9 mouse cellular contexts compared by ENCODE assay signal in genomic region chr15:103155366-103156321, GRCm38 (mm10). TPM values are rescaled to one million over a fixed set of nuclear protein-coding genes. Genes with fewer than 3 reads are reported as not detected.
DNase-seq lines count a peak whose midpoint lies in the region; ATAC-seq and TF ChIP-seq lines count a peak whose summit lies in the region.
"Had no signal": no experiment of that assay in that cellular context is flagged by ENCODE, and none has a peak within 500 bp of the region (broad histone marks: within the 10 kb centered on the region; RNA-seq: fewer than 3 reads in every experiment).

No protein-coding gene starts in this region.

- WGBS in kidney, embryonic 16.5 days: 28% methylated on average over 32 of the region's 32 CpGs
- WGBS in forebrain, embryonic 10.5 days: 16% methylated on average over 32 of the region's 32 CpGs
- 22% methylated on average over 32 of the region's 32 CpGs for WGBS in hindbrain, embryonic 14.5 days
- 27% methylated on average over 32 of the region's 32 CpGs for WGBS in midbrain, postnatal 0 days

- H3K4me1 ChIP-seq in kidney, embryonic 16.5 days (ENCODE audit: insufficient read depth, low read length): peaks cover 9% of the 10 kb centered on the region
- peaks cover 16% of the 10 kb centered on the region for H3K4me1 ChIP-seq in forebrain, embryonic 10.5 days
- H3K4me1 ChIP-seq in hindbrain, embryonic 14.5 days (replicated peaks; ENCODE audit: control insufficient read depth, insufficient read depth, low read length): peaks cover 19% of the 10 kb centered on the region
- H3K4me1 ChIP-seq in midbrain, postnatal 0 days (ENCODE audit: insufficient read depth, low read length): peaks cover 3% of the 10 kb centered on the region; the same call in 1 of the 2 replicates

- H3K4me3 ChIP-seq in kidney, embryonic 16.5 days (ENCODE audit: low read length): no peak overlapping the region
- H3K4me3 ChIP-seq in forebrain, embryonic 10.5 days: peak overlapping the region; percentile 19; the same call in 1 of the 2 replicates
- no peak overlapping the region for H3K4me3 ChIP-seq in hindbrain, embryonic 14.5 days (replicated peaks; ENCODE audit: low read length)
- H3K4me3 ChIP-seq in midbrain, postnatal 0 days (ENCODE audit: low read depth, low read length): no peak overlapping the region

- ATAC-seq in kidney, embryonic 16.5 days (ENCODE audit: low FRiP score, low TSS enrichment): peak; percentile 69
- ATAC-seq in hindbrain, embryonic 14.5 days (ENCODE audit: low FRiP score): peak; percentile 38; the same call in 1 of the 2 replicates
- ATAC-seq in midbrain, postnatal 0 days (ENCODE audit: low FRiP score): no peak

- no peaks in the 10 kb centered on the region for H3K36me3 ChIP-seq in kidney, embryonic 16.5 days (ENCODE audit: insufficient read depth, low read length)
- H3K36me3 ChIP-seq in forebrain, embryonic 10.5 days (replicated peaks): 0 out of 2 replicates have a peak, but pooled peaks cover 7% of the 10 kb centered on the region
- no peaks in the 10 kb centered on the region for H3K36me3 ChIP-seq in hindbrain, embryonic 14.5 days (replicated peaks; ENCODE audit: control insufficient read depth, insufficient read depth)
- peaks cover 13% of the 10 kb centered on the region; the same call in 1 of the 2 replicates for H3K36me3 ChIP-seq in midbrain, postnatal 0 days (ENCODE audit: insufficient read depth, low read length)

- peak overlapping the region; percentile 36 for H3K4me2 ChIP-seq in kidney, embryonic 16.5 days (replicated peaks; ENCODE audit: low read depth, low read length)
- peak overlapping the region; percentile 30 for H3K4me2 ChIP-seq in hindbrain, embryonic 14.5 days (replicated peaks)
- H3K4me2 ChIP-seq in midbrain, postnatal 0 days (ENCODE audit: low read depth, low read length, poor library complexity, severe bottlenecking): no peak overlapping the region

- H3K27me3 ChIP-seq in kidney, embryonic 16.5 days (ENCODE audit: insufficient read depth, low read length): no peaks in the 10 kb centered on the region
- peaks cover 68% of the 10 kb centered on the region for H3K27me3 ChIP-seq in forebrain, embryonic 10.5 days (ENCODE audit: poor library complexity, severe bottlenecking)
- no peaks in the 10 kb centered on the region for H3K27me3 ChIP-seq in hindbrain, embryonic 14.5 days (ENCODE audit: control insufficient read depth, insufficient read depth, low read length)
- no peaks in the 10 kb centered on the region for H3K27me3 ChIP-seq in midbrain, postnatal 0 days (ENCODE audit: insufficient read depth, low read length)

- no peaks in the 10 kb centered on the region for H3K9me3 ChIP-seq in kidney, embryonic 16.5 days (ENCODE audit: low read length)
- H3K9me3 ChIP-seq in forebrain, embryonic 10.5 days: no peaks in the 10 kb centered on the region
- H3K9me3 ChIP-seq in hindbrain, embryonic 14.5 days (ENCODE audit: control insufficient read depth, low read length): no peaks in the 10 kb centered on the region
- H3K9me3 ChIP-seq in midbrain, postnatal 0 days (ENCODE audit: low read length): no peaks in the 10 kb centered on the region

- no peak for DNase-seq in kidney, adult 8-10 months
- no peak for DNase-seq in forebrain, embryonic 10.5 days (ENCODE audit: extremely low spot score, low spot score)
- no peak for DNase-seq in hindbrain, embryonic 14.5 days (ENCODE audit: low spot score)
- no peak for DNase-seq in midbrain, postnatal 0 days (ENCODE audit: low spot score)
- DNase-seq in urinary bladder, postnatal 10 days (ENCODE audit: low spot score): no peak
- no peak for DNase-seq in frontal cortex, postnatal 14 days (ENCODE audit: low spot score in 2 of 2)
- no peak for DNase-seq in left cerebral cortex, postnatal 25 days (ENCODE audit: low spot score in 2 of 2)
- DNase-seq: layer of hippocampus, adult 9-11 months had no signal

- peak; percentile 15; the same call in 1 of the 2 replicates for TF ChIP-seq CTCF in midbrain, postnatal 0 days (IDR thresholded peaks at IDR 0.05)

- H3K27ac ChIP-seq in kidney, embryonic 16.5 days (ENCODE audit: low read length): 0 out of 2 replicates have a peak overlapping the region, but pooled peaks have one; percentile 8
- H3K27ac ChIP-seq in forebrain, embryonic 10.5 days: peak overlapping the region; percentile 54
- no peak overlapping the region for H3K27ac ChIP-seq in hindbrain, embryonic 14.5 days
- H3K27ac ChIP-seq in midbrain, postnatal 0 days (ENCODE audit: low read depth, low read length): no peak overlapping the region

- H3K9ac ChIP-seq in kidney, embryonic 16.5 days (replicated peaks; ENCODE audit: low read length): peak overlapping the region; percentile 44
- peak overlapping the region; percentile 25; the same call in 1 of the 2 replicates for H3K9ac ChIP-seq in hindbrain, embryonic 14.5 days
- H3K9ac ChIP-seq in midbrain, postnatal 0 days (replicated peaks; ENCODE audit: low read length, poor library complexity, severe bottlenecking): no peak overlapping the region

- intact Hi-C loops in left cerebral cortex, postnatal 25 days (cut with DNase I): no loop called here

RNA-seq across cellular contexts. Expression of gene Smug1, which starts 11.2 kb away (rescaled TPM):
- polyA plus RNA-seq in kidney, embryonic 16.5 days (2015; fragmentation: Nextera tagmentation; extraction: Ambion mirVana): 19.8 and 20.5 TPM in 2 replicates
- 21.7 and 21.8 TPM in 2 replicates for polyA plus RNA-seq in forebrain, embryonic 10.5 days (2016; fragmentation: Nextera tagmentation; extraction: Ambion mirVana)
- 37.6 and 40.8 TPM in 2 replicates for polyA plus RNA-seq in hindbrain, embryonic 14.5 days (2014; fragmentation: Nextera tagmentation; extraction: Ambion mirVana)
- total RNA-seq in midbrain, postnatal 0 days (2014; rRNA removed): 33.2 and 42.9 TPM in 2 replicates
- 13.6 and 14.1 TPM in 2 replicates for polyA plus RNA-seq in midbrain, postnatal 0 days (2015; fragmentation: Nextera tagmentation; extraction: Ambion mirVana)
- 10 to 100 TPM; 19.2 to 20.9 TPM for total RNA-seq in left cerebral cortex, postnatal 25 days (2021)

Comparison
In these comparisons a context has a peak if more than half of its experiments do, and no peak if none do; other contexts are left out.
1. H3K27ac ChIP-seq: peak in kidney, embryonic 16.5 days (single experiment) and forebrain, embryonic 10.5 days (single experiment); none in hindbrain, embryonic 14.5 days (single experiment) and midbrain, postnatal 0 days (single experiment).